Comparison of ENCODE assay signal across 10 mouse cellular contexts in genomic region chr17:48646626-48647195, GRCm38 (mm10).
A peak's percentile ranks its signal among the peaks of the same experiment; 100 is the strongest.
DNase-seq lines count a peak whose midpoint lies in the region; ATAC-seq and TF ChIP-seq lines count a peak whose summit lies in the region.
"Had no signal": no experiment of that assay in that cellular context is flagged by ENCODE, and none has a peak within 500 bp of the region (broad histone marks: within the 10 kb centered on the region; RNA-seq: fewer than 3 reads in every experiment).

No protein-coding gene starts in this region.

- H3K36me3 ChIP-seq in liver, embryonic 11.5 days (ENCODE audit: control insufficient read depth, insufficient read depth, low read length) = no peaks in the 10 kb centered on the region
- no peaks in the 10 kb centered on the region for H3K36me3 ChIP-seq in forebrain, postnatal 0 days (ENCODE audit: insufficient read depth)
- no peaks in the 10 kb centered on the region for H3K36me3 ChIP-seq in midbrain, embryonic 13.5 days

- H3K9me3 ChIP-seq in liver, embryonic 11.5 days (ENCODE audit: control insufficient read depth, low read length) = no peaks in the 10 kb centered on the region
- no peaks in the 10 kb centered on the region for H3K9me3 ChIP-seq in forebrain, postnatal 0 days (ENCODE audit: low read length)
- H3K9me3 ChIP-seq in midbrain, embryonic 13.5 days = no peaks in the 10 kb centered on the region

- no peaks in the 10 kb centered on the region for H3K4me1 ChIP-seq in liver, embryonic 11.5 days (replicated peaks; ENCODE audit: control insufficient read depth, insufficient read depth, low read length)
- 0 out of 2 replicates have a peak, but pooled peaks cover 5% of the 10 kb centered on the region for H3K4me1 ChIP-seq in forebrain, postnatal 0 days (ENCODE audit: insufficient read depth)
- no peaks in the 10 kb centered on the region for H3K4me1 ChIP-seq in midbrain, embryonic 13.5 days (replicated peaks)

- H3K27ac ChIP-seq in liver, embryonic 11.5 days (ENCODE audit: low read depth, low read length) = no peak overlapping the region
- no peak overlapping the region for H3K27ac ChIP-seq in forebrain, postnatal 0 days (ENCODE audit: low read depth, low read length)
- H3K27ac ChIP-seq in midbrain, embryonic 13.5 days = no peak overlapping the region

- H3K9ac ChIP-seq in liver, embryonic 11.5 days (ENCODE audit: low read depth, low read length) = no peak overlapping the region
- H3K9ac ChIP-seq in forebrain, postnatal 0 days = no peak overlapping the region
- H3K9ac ChIP-seq in midbrain, embryonic 13.5 days (replicated peaks) = no peak overlapping the region

- ATAC-seq in liver, embryonic 11.5 days (replicated peaks; ENCODE audit: low FRiP score) = no peak
- peak; percentile 66 for ATAC-seq in activated CD4-positive, CD25-positive, alpha-beta regulatory T cell, adult 4 months
- ATAC-seq in forebrain, postnatal 0 days = no peak; the same call in 1 of the 2 replicates
- ATAC-seq in midbrain, embryonic 13.5 days = no peak
- no peak for ATAC-seq in monocyte, adult 5-6 weeks (replicated peaks; ENCODE audit: insufficient number of reproducible peaks, low FRiP score, low TSS enrichment, poor library complexity, severe bottlenecking)

- 34% methylated on average over 11 of the region's 11 CpGs for WGBS in liver, embryonic 11.5 days
- 76% methylated on average over 11 of the region's 11 CpGs for WGBS in forebrain, postnatal 0 days
- WGBS in midbrain, embryonic 13.5 days = 70% methylated on average over 11 of the region's 11 CpGs

- H3K4me2 ChIP-seq in liver, embryonic 11.5 days = peak overlapping the region; percentile 45
- H3K4me2 ChIP-seq in forebrain, postnatal 0 days (ENCODE audit: low read depth) = 0 out of 2 replicates have a peak overlapping the region, but pooled peaks have one; percentile 15
- peak overlapping the region; percentile 32 for H3K4me2 ChIP-seq in midbrain, embryonic 13.5 days (replicated peaks)

- no peaks in the 10 kb centered on the region for H3K27me3 ChIP-seq in liver, embryonic 11.5 days (replicated peaks; ENCODE audit: control insufficient read depth, insufficient read depth, low read length)
- no peaks in the 10 kb centered on the region for H3K27me3 ChIP-seq in forebrain, postnatal 0 days (ENCODE audit: insufficient read depth, low read length)
- H3K27me3 ChIP-seq in midbrain, embryonic 13.5 days = no peaks in the 10 kb centered on the region

- no peak for DNase-seq in liver, embryonic 11.5 days (ENCODE audit: low spot score)
- DNase-seq in liver = no peak
- no peak for DNase-seq in forebrain, postnatal 0 days
- no peak for DNase-seq in layer of hippocampus, postnatal 25 days (ENCODE audit: extremely low spot score in 1 of 2, low spot score in 1 of 2)
- no peak for DNase-seq in cerebellum, adult 8-10 months
- DNase-seq: kidney, adult 9 months; lung, postnatal 4 days had no signal

- no peak overlapping the region for H3K4me3 ChIP-seq in liver, embryonic 11.5 days (ENCODE audit: low read depth, low read length)
- H3K4me3 ChIP-seq in forebrain, postnatal 0 days (ENCODE audit: low read depth, low read length) = no peak overlapping the region
- H3K4me3 ChIP-seq in midbrain, embryonic 13.5 days (replicated peaks) = no peak overlapping the region

- TF ChIP-seq CTCF in forebrain, postnatal 0 days (IDR thresholded peaks at IDR 0.05; ENCODE audit: low read depth) = no peak
